Mouse (Mus musculus) cortical plate, adult 2 months (tissue): ENCODE data around the gene Samd13.

ENCODE experiments used
- CTCF ChIP-seq: fragments of 200-500 bp; IDR thresholded peaks from 2 replicates; pipeline ENCODE4 v1.5.1; 2011; ENCODE audit warnings: mild to moderate bottlenecking, control low read depth, low read length; ENCODE audit not compliant: insufficient read depth; ENCODE audit errors: extremely low read depth
- POLR2A ChIP-seq: fragments of 200-500 bp; IDR thresholded peaks from 2 replicates; pipeline ENCODE4 v1.6.1; 2011; ENCODE audit warnings: mild to moderate bottlenecking, low read length, control low read depth; ENCODE audit not compliant: insufficient read depth; ENCODE audit errors: extremely low read depth

DNA sequence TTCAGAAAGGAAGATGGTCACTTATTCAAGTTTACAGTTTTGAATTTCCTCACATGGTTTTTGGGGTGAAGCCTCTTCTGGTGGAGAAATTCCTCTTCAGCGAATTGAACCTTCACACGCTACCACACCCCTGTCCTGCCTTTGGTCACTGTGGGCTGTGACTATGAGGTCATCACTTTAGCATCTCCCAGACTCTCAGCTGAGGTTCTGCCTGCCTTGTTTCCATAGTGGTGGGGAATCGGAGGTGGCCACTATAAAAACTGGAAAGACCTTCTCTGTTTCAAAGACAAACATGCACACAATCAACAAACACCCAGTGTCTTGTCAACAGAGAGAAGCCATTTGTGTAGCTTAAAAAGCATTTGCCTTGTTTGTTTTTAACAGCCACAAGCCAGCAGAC lies 34.2 kb downstream of the Samd13 start, which contains the start of gene 4930503B20Rik:
- TF ChIP-seq CTCF (no peak), POLR2A (no peak)
